Mouse (Mus musculus): ENCODE measurements around the gene Pld3. TPM values are rescaled to one million over a fixed set of nuclear protein-coding genes. Genes with fewer than 3 reads are reported as not detected.
A peak's percentile ranks its signal among the peaks of the same experiment; 100 is the strongest.

Gene Pld3
- total RNA-seq, 1 experiment, result 77.9 TPM

- Histone ChIP-seq H3K27ac (ENCODE audit: insufficient read depth, low read depth, low read length, poor library complexity, severe bottlenecking) (no peak overlapping the region), H3K4me1 (ENCODE audit: control insufficient read depth in 2 of 2, insufficient read depth in 2 of 2, low read length in 2 of 2, poor library complexity in 1 of 2) (peaks cover 6 to 10% of the 10 kb centered on the region in 2 experiments), H3K9me3 (ENCODE audit: control insufficient read depth, insufficient read depth, low read depth, low read length) (no peaks in the 10 kb centered on the region), H3K4me3 (ENCODE audit: insufficient read depth in 1 of 2, low read depth in 1 of 2, low read length in 2 of 2, poor library complexity in 1 of 2, severe bottlenecking in 1 of 2) (no peak overlapping the region), H3K36me3 (ENCODE audit: control insufficient read depth, insufficient read depth, low read length, poor library complexity, severe bottlenecking) (peaks cover 54% of the 10 kb centered on the region), H3K9ac (ENCODE audit: insufficient read depth, low read depth, low read length, poor library complexity, severe bottlenecking) (no peak overlapping the region)
- TF ChIP-seq HCFC1 (IDR thresholded peaks at IDR 0.05; ENCODE audit: borderline replicate concordance, insufficient read depth, low read length) (no peak), ZC3H11A (IDR thresholded peaks at IDR 0.05; ENCODE audit: borderline replicate concordance, low read depth, low read length) (peak; percentile 16; the same call in 1 of the 2 replicates), MAFK (IDR thresholded peaks at IDR 0.05; ENCODE audit: insufficient read depth, low read depth, low read length) (no peak), ZNF384 (IDR thresholded peaks at IDR 0.05; ENCODE audit: low read depth, low read length) (no peak), CHD2 (IDR thresholded peaks at IDR 0.05; ENCODE audit: low read depth, low read length) (no peak)
- peak; percentile 61 for DNase-seq (ENCODE audit: low read depth, low spot score)
- in situ Hi-C loops (cut with MboI; ENCODE audit: low sequenced_read_pairs in 2 of 2, unreplicated experiment in 2 of 2), result no loop called here
These were observed 23.9 kb upstream of the Pld3 start for GRCm38 (mm10) chr7:27576914-27577313.

GRCm38 (mm10) chr7:27574124-27574880 is 21.3 kb upstream of the Pld3 start:
- Histone ChIP-seq H3K9me3 (ENCODE audit: control insufficient read depth, insufficient read depth, low read depth, low read length) (no peaks in the 10 kb centered on the region), H3K4me3 (ENCODE audit: insufficient read depth in 1 of 2, low read depth in 1 of 2, low read length in 2 of 2, poor library complexity in 1 of 2, severe bottlenecking in 1 of 2) (peak overlapping the region in 1 of 2 experiments; percentile 30; a peak in 2 of 4 replicates), H3K9ac (ENCODE audit: insufficient read depth, low read depth, low read length, poor library complexity, severe bottlenecking) (peak overlapping the region; percentile 34), H3K36me3 (ENCODE audit: control insufficient read depth, insufficient read depth, low read length, poor library complexity, severe bottlenecking) (peaks cover 36% of the 10 kb centered on the region), H3K4me1 (ENCODE audit: control insufficient read depth in 2 of 2, insufficient read depth in 2 of 2, low read length in 2 of 2, poor library complexity in 1 of 2) (peaks cover 12 to 21% of the 10 kb centered on the region in 2 experiments), H3K27ac (ENCODE audit: insufficient read depth, low read depth, low read length, poor library complexity, severe bottlenecking) (peak overlapping the region; percentile 65)
- peak; percentile 59 for DNase-seq (ENCODE audit: low read depth, low spot score)
- TF ChIP-seq ZNF384 (IDR thresholded peaks at IDR 0.05; ENCODE audit: low read depth, low read length) (no peak), CHD2 (IDR thresholded peaks at IDR 0.05; ENCODE audit: low read depth, low read length) (no peak), ZC3H11A (IDR thresholded peaks at IDR 0.05; ENCODE audit: borderline replicate concordance, low read depth, low read length) (no peak), MAFK (IDR thresholded peaks at IDR 0.05; ENCODE audit: insufficient read depth, low read depth, low read length) (no peak), HCFC1 (IDR thresholded peaks at IDR 0.05; ENCODE audit: borderline replicate concordance, insufficient read depth, low read length) (no peak)
- in situ Hi-C loops (cut with MboI; ENCODE audit: low sequenced_read_pairs in 2 of 2, unreplicated experiment in 2 of 2), result no loop called here

- in situ Hi-C loops (cut with MboI; ENCODE audit: low sequenced_read_pairs in 2 of 2, unreplicated experiment in 2 of 2), result no loop called here
- peaks cover 36% of the 10 kb centered on the region for H3K36me3 ChIP-seq (ENCODE audit: control insufficient read depth, insufficient read depth, low read length, poor library complexity, severe bottlenecking)
- TF ChIP-seq MAFK (IDR thresholded peaks at IDR 0.05; ENCODE audit: insufficient read depth, low read depth, low read length) (no peak), HCFC1 (IDR thresholded peaks at IDR 0.05; ENCODE audit: borderline replicate concordance, insufficient read depth, low read length) (no peak), ZC3H11A (IDR thresholded peaks at IDR 0.05; ENCODE audit: borderline replicate concordance, low read depth, low read length) (no peak), ZNF384 (IDR thresholded peaks at IDR 0.05; ENCODE audit: low read depth, low read length) (no peak), CHD2 (IDR thresholded peaks at IDR 0.05; ENCODE audit: low read depth, low read length) (no peak)
These were observed 19.1 kb upstream of the Pld3 start for GRCm38 (mm10) chr7:27572133-27572532.

GRCm38 (mm10) chr7:27569580-27570224 is 16.7 kb upstream of the Pld3 start:
- Histone ChIP-seq H3K36me3 (ENCODE audit: control insufficient read depth, insufficient read depth, low read length, poor library complexity, severe bottlenecking) (peaks cover 36% of the 10 kb centered on the region), H3K27ac (ENCODE audit: insufficient read depth, low read depth, low read length, poor library complexity, severe bottlenecking) (peak overlapping the region; percentile 45; the same call in 1 of the 2 replicates)
- TF ChIP-seq HCFC1 (IDR thresholded peaks at IDR 0.05; ENCODE audit: borderline replicate concordance, insufficient read depth, low read length) (no peak), ZC3H11A (IDR thresholded peaks at IDR 0.05; ENCODE audit: borderline replicate concordance, low read depth, low read length) (no peak), ZNF384 (IDR thresholded peaks at IDR 0.05; ENCODE audit: low read depth, low read length) (no peak), CHD2 (IDR thresholded peaks at IDR 0.05; ENCODE audit: low read depth, low read length) (no peak), MAFK (IDR thresholded peaks at IDR 0.05; ENCODE audit: insufficient read depth, low read depth, low read length) (no peak)

More at GRCm38 (mm10) chr7:27572133-27572532, 19.1 kb upstream of the Pld3 start:
- H3K9ac ChIP-seq (ENCODE audit: insufficient read depth, low read depth, low read length, poor library complexity, severe bottlenecking), result peak overlapping the region; percentile 1; the same call in 1 of the 2 replicates
- 0 out of 4 replicates have a peak overlapping the region, but pooled peaks have one; percentile 2 to 20 for H3K4me3 ChIP-seq (ENCODE audit: insufficient read depth in 1 of 2, low read depth in 1 of 2, low read length in 2 of 2, poor library complexity in 1 of 2, severe bottlenecking in 1 of 2)
- no peaks in the 10 kb centered on the region for H3K9me3 ChIP-seq (ENCODE audit: control insufficient read depth, insufficient read depth, low read depth, low read length)
- peak; percentile 61 for DNase-seq (ENCODE audit: low read depth, low spot score)
- H3K4me1 ChIP-seq (ENCODE audit: control insufficient read depth in 2 of 2, insufficient read depth in 2 of 2, low read length in 2 of 2, poor library complexity in 1 of 2), result peaks cover 12 to 21% of the 10 kb centered on the region in 2 experiments
- H3K27ac ChIP-seq (ENCODE audit: insufficient read depth, low read depth, low read length, poor library complexity, severe bottlenecking), result peak overlapping the region; percentile 78

More at GRCm38 (mm10) chr7:27569580-27570224, 16.7 kb upstream of the Pld3 start:
- no peak for DNase-seq (ENCODE audit: low read depth, low spot score)
- in situ Hi-C loops (cut with MboI; ENCODE audit: low sequenced_read_pairs in 2 of 2, unreplicated experiment in 2 of 2), result no loop called here
- Histone ChIP-seq H3K4me1 (ENCODE audit: control insufficient read depth in 2 of 2, insufficient read depth in 2 of 2, low read length in 2 of 2, poor library complexity in 1 of 2) (peaks cover 10 to 20% of the 10 kb centered on the region in 2 experiments), H3K9ac (ENCODE audit: insufficient read depth, low read depth, low read length, poor library complexity, severe bottlenecking) (no peak overlapping the region), H3K9me3 (ENCODE audit: control insufficient read depth, insufficient read depth, low read depth, low read length) (no peaks in the 10 kb centered on the region), H3K4me3 (ENCODE audit: insufficient read depth in 1 of 2, low read depth in 1 of 2, low read length in 2 of 2, poor library complexity in 1 of 2, severe bottlenecking in 1 of 2) (no peak overlapping the region)
